Mouse (Mus musculus) frontal cortex, postnatal 36 days (tissue): ENCODE data around the gene Ppp1r13l.
A peak's percentile ranks its signal among the peaks of the same experiment; 100 is the strongest.

Source experiments
- DNase-seq, 2 experiments: peaks; one replicate each; pipeline ENCODE4 v3.0.0; 2022; ENCODE audit warnings: low spot score in 2 of 2

Ppp1r13l gene

GRCm38 (mm10) chr7:19337122-19337521, 22.4 kb upstream of the Ppp1r13l start:
- peak; percentile 46 to 56 for DNase-seq

GRCm38 (mm10) chr7:19338060-19338459, 21.5 kb upstream of the Ppp1r13l start:
- DNase-seq = no peak

GRCm38 (mm10) chr7:19338596-19338995, 21.0 kb upstream of the Ppp1r13l start:
- no peak for DNase-seq

GRCm38 (mm10) chr7:19341250-19341649, 18.3 kb upstream of the Ppp1r13l start:
- DNase-seq = no peak

- peak; percentile 62 for DNase-seq
Measured at GRCm38 (mm10) chr7:19341761-19342409, 17.7 kb upstream of the Ppp1r13l start.

- DNase-seq = peak; percentile 91 to 92
Measured at GRCm38 (mm10) chr7:19342481-19343027, 17.0 kb upstream of the Ppp1r13l start.

GRCm38 (mm10) chr7:19343210-19343808, 16.2 kb upstream of the Ppp1r13l start:
- peak; percentile 72 to 81 for DNase-seq

GRCm38 (mm10) chr7:19344237-19344847, 15.2 kb upstream of the Ppp1r13l start, which contains the start of gene Ercc1:
Gene Ercc1, plus strand, starts transcription at chr7:19344778.
- DNase-seq = peak in 1 of 2 experiments; percentile 49

GRCm38 (mm10) chr7:19344938-19345471, 14.5 kb upstream of the Ppp1r13l start:
- DNase-seq = peak; percentile 92 to 95

GRCm38 (mm10) chr7:19349188-19349915, 10.2 kb upstream of the Ppp1r13l start:
- no peak for DNase-seq

GRCm38 (mm10) chr7:19350221-19350620, 9.3 kb upstream of the Ppp1r13l start:
- no peak for DNase-seq

- no peak for DNase-seq
Measured at GRCm38 (mm10) chr7:19354991-19355390, 4.6 kb upstream of the Ppp1r13l start.

- no peak for DNase-seq
Measured at GRCm38 (mm10) chr7:19356311-19356710, 3.2 kb upstream of the Ppp1r13l start.

- no peak for DNase-seq
Measured at GRCm38 (mm10) chr7:19357381-19358375, 1.9 kb upstream of the Ppp1r13l start.

- DNase-seq = no peak
Measured at GRCm38 (mm10) chr7:19358634-19359033, 915 bp upstream of the Ppp1r13l start.

GRCm38 (mm10) chr7:19359892-19360641, 518 bp downstream of the Ppp1r13l start:
- peak; percentile 69 to 78 for DNase-seq

- peak; percentile 89 to 92 for DNase-seq
Measured at GRCm38 (mm10) chr7:19360944-19361343, 1.4 kb downstream of the Ppp1r13l start.

- DNase-seq = peak; percentile 63 to 70
Measured at GRCm38 (mm10) chr7:19361720-19362119, 2.2 kb downstream of the Ppp1r13l start.

GRCm38 (mm10) chr7:19362276-19362675, 2.7 kb downstream of the Ppp1r13l start:
- no peak for DNase-seq

- DNase-seq = peak; percentile 44 to 61
Measured at GRCm38 (mm10) chr7:19363881-19364280, 4.3 kb downstream of the Ppp1r13l start.
